Mouse (Mus musculus): ENCODE results near the gene Cebpe.

- no peak for TF ChIP-seq ZNF384 (IDR thresholded peaks at IDR 0.05; ENCODE audit: low read depth, low read length)
- TF ChIP-seq ZC3H11A (IDR thresholded peaks at IDR 0.05; ENCODE audit: borderline replicate concordance, low read depth, low read length), result no peak
- TF ChIP-seq CHD2 (IDR thresholded peaks at IDR 0.05; ENCODE audit: low read depth, low read length), result no peak
- no peak for TF ChIP-seq MAFK (IDR thresholded peaks at IDR 0.05; ENCODE audit: insufficient read depth, low read depth, low read length)
- no peak for TF ChIP-seq HCFC1 (IDR thresholded peaks at IDR 0.05; ENCODE audit: borderline replicate concordance, insufficient read depth, low read length)
Observed at GRCm38 (mm10) chr14:54698733-54699132, 13.2 kb downstream of the Cebpe start, which contains the start of gene Gm29776.
